Mouse (Mus musculus): Measurements from ENCODE around the gene Ifnk. TPM values are rescaled to one million over a fixed set of nuclear protein-coding genes. Genes with fewer than 3 reads are reported as not detected.

Gene Ifnk
- polyA plus RNA-seq, 1 experiment from 2014 or later = 0.46 TPM

- peaks cover 63% of the 10 kb centered on the region for H3K4me1 ChIP-seq
- no peak for ATAC-seq (ENCODE audit: low FRiP score, low read depth)
Measured at GRCm38 (mm10) chr4:35124027-35124426, 27.8 kb upstream of the Ifnk start.

DNA sequence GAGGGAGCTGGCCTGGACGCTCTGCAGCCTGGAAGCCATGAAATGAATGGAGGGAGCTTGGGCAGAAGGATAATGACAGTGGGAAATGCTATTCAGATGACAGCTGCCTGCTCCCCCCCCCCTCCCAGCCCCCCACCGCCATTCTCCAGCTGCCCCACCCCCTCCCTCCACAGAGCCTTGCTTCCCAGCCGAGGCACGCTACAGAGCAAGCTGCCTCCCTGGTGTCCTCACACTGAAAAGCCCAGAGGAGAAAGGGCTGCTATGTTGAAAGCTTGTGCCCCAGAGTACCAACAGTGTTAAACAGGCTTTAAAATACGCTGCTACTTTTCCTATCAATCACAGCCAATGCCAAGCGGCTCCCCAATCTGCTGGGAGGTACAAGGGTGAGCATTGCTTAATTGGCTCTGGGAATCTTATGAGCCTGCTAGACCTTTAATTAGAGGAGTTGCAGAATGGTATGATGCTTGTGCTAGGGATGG lies 26.5 kb upstream of the Ifnk start:
- Histone ChIP-seq H3K36me3 (no peaks in the 10 kb centered on the region), H3K9ac (replicated peaks) (no peak overlapping the region), H3K27ac (replicated peaks) (peak overlapping the region; percentile 82), H3K9me3 (no peaks in the 10 kb centered on the region), H3K27me3 (no peaks in the 10 kb centered on the region), H3K4me3 (peak overlapping the region; percentile 10; the same call in 1 of the 2 replicates), H3K4me2 (replicated peaks) (peak overlapping the region; percentile 30), H3K4me1 (peaks cover 63% of the 10 kb centered on the region)
- WGBS = 3% methylated on average over 4 of the region's 6 CpGs
- ATAC-seq (ENCODE audit: low FRiP score, low read depth) = peak; percentile 93

More at GRCm38 (mm10) chr4:35124027-35124426, 27.8 kb upstream of the Ifnk start:
- peak overlapping the region; percentile 14; the same call in 1 of the 2 replicates for H3K4me3 ChIP-seq
- H3K27me3 ChIP-seq = no peaks in the 10 kb centered on the region
- peak overlapping the region; percentile 39 for H3K4me2 ChIP-seq (replicated peaks)
- H3K9ac ChIP-seq (replicated peaks) = no peak overlapping the region
- no peaks in the 10 kb centered on the region for H3K36me3 ChIP-seq
- WGBS = 77% methylated on average over 11 of the region's 11 CpGs
- peak overlapping the region; percentile 42 for H3K27ac ChIP-seq (replicated peaks)
- no peaks in the 10 kb centered on the region for H3K9me3 ChIP-seq

DNA sequence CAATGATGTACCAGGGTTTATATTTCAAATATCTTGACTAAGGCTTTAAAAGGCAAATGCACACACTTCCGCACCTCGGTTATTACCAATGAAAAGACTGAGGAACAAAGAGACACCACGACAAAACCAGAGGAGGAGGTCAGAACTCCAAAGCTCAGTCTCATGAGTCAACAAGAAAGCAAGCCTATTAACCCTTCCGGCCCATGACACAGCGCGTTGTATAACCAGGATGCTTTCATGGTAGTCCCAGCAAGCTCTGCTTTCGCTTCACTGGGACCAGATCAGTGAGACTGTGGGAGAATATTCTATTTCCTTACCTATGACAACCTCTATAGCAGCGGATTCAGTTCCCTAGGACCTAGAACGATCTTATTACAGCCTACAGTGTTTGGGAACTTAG lies 25.1 kb upstream of the Ifnk start:
- H3K36me3 ChIP-seq = no peaks in the 10 kb centered on the region
- no peaks in the 10 kb centered on the region for H3K27me3 ChIP-seq
- ATAC-seq (ENCODE audit: low FRiP score, low read depth) = no peak
- no peak overlapping the region for H3K9ac ChIP-seq (replicated peaks)
- no peaks in the 10 kb centered on the region for H3K9me3 ChIP-seq
- H3K27ac ChIP-seq (replicated peaks) = 0 out of 2 replicates have a peak overlapping the region, but pooled peaks have one; percentile 3
- 46% methylated on average over 9 of the region's 9 CpGs for WGBS
- peaks cover 53% of the 10 kb centered on the region for H3K4me1 ChIP-seq
- no peak overlapping the region for H3K4me2 ChIP-seq (replicated peaks)
- no peak overlapping the region for H3K4me3 ChIP-seq

- no peak for ATAC-seq (ENCODE audit: low FRiP score, low read depth)
- H3K27me3 ChIP-seq = no peaks in the 10 kb centered on the region
- no peaks in the 10 kb centered on the region for H3K9me3 ChIP-seq
- peaks cover 44% of the 10 kb centered on the region for H3K4me1 ChIP-seq
- no peak overlapping the region for H3K4me3 ChIP-seq
- H3K36me3 ChIP-seq = no peaks in the 10 kb centered on the region
- H3K9ac ChIP-seq (replicated peaks) = no peak overlapping the region
- H3K27ac ChIP-seq (replicated peaks) = no peak overlapping the region
- 54% methylated on average over 6 of the region's 6 CpGs for WGBS
- no peak overlapping the region for H3K4me2 ChIP-seq (replicated peaks)
Measured at GRCm38 (mm10) chr4:35127759-35128158, 24.1 kb upstream of the Ifnk start.

- no peak for ATAC-seq (ENCODE audit: low FRiP score, low read depth)
- no peak overlapping the region for H3K9ac ChIP-seq (replicated peaks)
- no peak overlapping the region for H3K4me3 ChIP-seq
- H3K27ac ChIP-seq (replicated peaks) = no peak overlapping the region
- no peaks in the 10 kb centered on the region for H3K27me3 ChIP-seq
- H3K4me1 ChIP-seq = peaks cover 19% of the 10 kb centered on the region
- no peaks in the 10 kb centered on the region for H3K36me3 ChIP-seq
- WGBS = 81% methylated on average over 6 of the region's 6 CpGs
- no peaks in the 10 kb centered on the region for H3K9me3 ChIP-seq
- H3K4me2 ChIP-seq (replicated peaks) = no peak overlapping the region
Measured at GRCm38 (mm10) chr4:35130411-35130948, 21.4 kb upstream of the Ifnk start.

GRCm38 (mm10) chr4:35131592-35131991 lies 20.3 kb upstream of the Ifnk start:
- Histone ChIP-seq H3K9ac (replicated peaks) (no peak overlapping the region), H3K4me1 (peaks cover 14% of the 10 kb centered on the region), H3K4me3 (no peak overlapping the region), H3K36me3 (no peaks in the 10 kb centered on the region), H3K9me3 (no peaks in the 10 kb centered on the region), H3K27ac (replicated peaks) (no peak overlapping the region), H3K27me3 (no peaks in the 10 kb centered on the region), H3K4me2 (replicated peaks) (no peak overlapping the region)
- no peak for ATAC-seq (ENCODE audit: low FRiP score, low read depth)
- WGBS = 72% methylated on average over 4 of the region's 4 CpGs

GRCm38 (mm10) chr4:35133411-35133810 lies 18.4 kb upstream of the Ifnk start:
- 95% methylated on average over 4 of the region's 4 CpGs for WGBS
- Histone ChIP-seq H3K4me1 (peaks cover 6% of the 10 kb centered on the region), H3K4me3 (no peak overlapping the region), H3K4me2 (replicated peaks) (no peak overlapping the region), H3K27ac (replicated peaks) (no peak overlapping the region), H3K9me3 (no peaks in the 10 kb centered on the region), H3K9ac (replicated peaks) (no peak overlapping the region), H3K27me3 (no peaks in the 10 kb centered on the region), H3K36me3 (no peaks in the 10 kb centered on the region)
- ATAC-seq (ENCODE audit: low FRiP score, low read depth) = no peak

DNA sequence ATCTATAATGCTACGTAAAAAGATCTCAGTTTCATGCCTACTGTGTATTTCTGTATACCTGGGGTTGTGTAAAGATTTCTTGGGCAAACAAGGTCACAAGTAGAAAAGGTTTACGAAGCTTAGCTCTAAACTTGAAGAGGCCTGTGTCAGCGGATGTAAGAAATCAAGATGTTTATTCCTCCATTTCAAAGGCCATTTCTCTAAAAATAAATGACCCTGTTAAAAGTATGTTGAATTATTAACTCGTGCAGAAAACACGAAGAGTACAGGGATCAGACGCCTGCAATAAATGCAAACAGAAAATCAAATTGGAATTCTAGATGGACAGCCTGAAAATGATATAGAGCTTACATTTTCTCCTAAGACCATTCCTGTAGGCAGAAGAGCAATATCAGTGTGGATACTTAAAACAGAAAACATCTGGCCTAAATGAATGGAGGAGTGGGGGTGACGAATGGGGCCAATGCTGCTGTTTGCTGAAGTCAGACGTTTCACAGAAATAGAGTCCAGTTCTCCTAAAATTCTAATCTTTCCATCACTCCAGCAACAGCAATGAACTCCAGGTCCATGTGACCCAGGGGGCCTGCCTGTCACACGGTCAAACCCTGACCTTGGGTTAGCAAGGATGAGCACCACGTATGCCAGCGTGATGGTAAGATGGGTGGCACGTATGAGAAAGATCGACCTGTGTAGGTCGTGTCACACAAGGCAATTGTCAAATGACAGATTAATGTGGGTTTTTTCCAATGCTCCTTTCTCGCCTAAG lies 16.8 kb upstream of the Ifnk start:
- H3K4me1 ChIP-seq = peaks cover 6% of the 10 kb centered on the region
- no peak overlapping the region for H3K4me2 ChIP-seq (replicated peaks)
- no peaks in the 10 kb centered on the region for H3K36me3 ChIP-seq
- no peaks in the 10 kb centered on the region for H3K27me3 ChIP-seq
- no peak overlapping the region for H3K4me3 ChIP-seq
- no peak for ATAC-seq (ENCODE audit: low FRiP score, low read depth)
- H3K9ac ChIP-seq (replicated peaks) = no peak overlapping the region
- no peaks in the 10 kb centered on the region for H3K9me3 ChIP-seq
- no peak overlapping the region for H3K27ac ChIP-seq (replicated peaks)
- WGBS = 86% methylated on average over 15 of the region's 15 CpGs

GRCm38 (mm10) chr4:35135806-35136205 lies 16.1 kb upstream of the Ifnk start:
- H3K27me3 ChIP-seq = no peaks in the 10 kb centered on the region
- H3K4me1 ChIP-seq = peaks cover 6% of the 10 kb centered on the region
- H3K9ac ChIP-seq (replicated peaks) = no peak overlapping the region
- no peaks in the 10 kb centered on the region for H3K9me3 ChIP-seq
- H3K27ac ChIP-seq (replicated peaks) = no peak overlapping the region
- ATAC-seq (ENCODE audit: low FRiP score, low read depth) = no peak
- WGBS = 77% methylated on average over 4 of the region's 4 CpGs
- no peak overlapping the region for H3K4me3 ChIP-seq
- no peak overlapping the region for H3K4me2 ChIP-seq (replicated peaks)
- no peaks in the 10 kb centered on the region for H3K36me3 ChIP-seq

DNA sequence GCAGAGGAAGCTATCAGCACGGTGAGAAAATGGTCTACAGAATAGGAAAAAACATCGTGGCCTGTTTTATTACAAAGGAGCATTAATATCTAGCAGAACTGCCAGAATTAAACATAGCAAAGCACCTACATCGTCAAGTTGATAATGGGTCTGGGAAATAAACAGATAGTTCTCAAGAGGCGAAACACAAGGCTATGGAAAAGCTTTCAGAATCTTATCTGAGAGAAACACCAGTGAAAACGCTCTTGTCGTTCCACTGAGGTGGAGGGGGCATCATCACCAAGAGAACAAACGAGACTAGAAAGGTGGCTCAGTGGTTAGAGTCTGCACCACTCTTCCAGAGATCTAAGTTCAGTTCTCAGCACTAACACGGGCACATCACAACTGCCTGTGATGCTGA lies 14.9 kb upstream of the Ifnk start:
- Histone ChIP-seq H3K9me3 (no peaks in the 10 kb centered on the region), H3K27me3 (no peaks in the 10 kb centered on the region), H3K4me1 (peaks cover 6% of the 10 kb centered on the region), H3K4me2 (replicated peaks) (no peak overlapping the region), H3K9ac (replicated peaks) (no peak overlapping the region), H3K27ac (replicated peaks) (no peak overlapping the region), H3K36me3 (no peaks in the 10 kb centered on the region), H3K4me3 (no peak overlapping the region)
- WGBS = 90% methylated on average over 8 of the region's 8 CpGs
- no peak for ATAC-seq (ENCODE audit: low FRiP score, low read depth)

- no peak overlapping the region for H3K27ac ChIP-seq (replicated peaks)
- no peak overlapping the region for H3K4me2 ChIP-seq (replicated peaks)
- no peaks in the 10 kb centered on the region for H3K27me3 ChIP-seq
- no peaks in the 10 kb centered on the region for H3K36me3 ChIP-seq
- H3K9me3 ChIP-seq = no peaks in the 10 kb centered on the region
- WGBS = 46% methylated on average over 6 of the region's 6 CpGs
- ATAC-seq (ENCODE audit: low FRiP score, low read depth) = no peak
- H3K9ac ChIP-seq (replicated peaks) = no peak overlapping the region
- peaks cover 6% of the 10 kb centered on the region for H3K4me1 ChIP-seq
- no peak overlapping the region for H3K4me3 ChIP-seq
Measured at GRCm38 (mm10) chr4:35138077-35138476, 13.8 kb upstream of the Ifnk start.

DNA sequence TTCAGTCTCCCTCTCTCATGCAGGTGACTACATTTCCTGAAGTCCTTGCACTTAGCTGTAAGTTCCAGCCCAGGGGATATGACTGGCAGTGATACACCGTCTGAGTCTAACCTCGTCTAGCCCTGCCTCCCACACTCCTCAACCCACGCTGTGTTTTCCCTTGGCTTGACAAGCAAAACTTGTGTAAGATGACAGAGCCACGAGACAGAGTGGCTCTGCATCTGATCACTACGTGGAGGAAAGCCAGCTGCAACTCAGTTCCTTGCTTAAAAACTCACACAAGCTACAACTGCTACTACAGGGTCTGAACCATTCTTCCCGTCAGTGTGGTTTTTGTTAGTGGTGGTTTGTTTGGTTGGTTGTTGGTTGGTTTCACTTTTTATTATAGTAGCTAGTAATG lies 11.5 kb upstream of the Ifnk start:
- Histone ChIP-seq H3K9ac (replicated peaks) (no peak overlapping the region), H3K9me3 (no peaks in the 10 kb centered on the region), H3K27ac (replicated peaks) (no peak overlapping the region), H3K27me3 (no peaks in the 10 kb centered on the region), H3K36me3 (no peaks in the 10 kb centered on the region), H3K4me3 (no peak overlapping the region), H3K4me2 (replicated peaks) (no peak overlapping the region), H3K4me1 (peaks cover 6% of the 10 kb centered on the region)
- no peak for ATAC-seq (ENCODE audit: low FRiP score, low read depth)
- 87% methylated on average over 6 of the region's 6 CpGs for whole genome bisulfite sequencing
